Mouse (Mus musculus) CD4-positive, CD25-positive, alpha-beta regulatory T cell (primary cell): ENCODE measurements around the gene Hsd17b1. TPM values are rescaled to one million over a fixed set of nuclear protein-coding genes. Genes with fewer than 3 reads are reported as not detected.

Source experiments
- polyA plus RNA-seq: library from polyadenylated mRNA; unstranded; fragments of 100-300 nt; shearing (Covaris generic); gene quantifications from one replicate; pipeline ENCODE4 v1.2.1, GENCODE M21; 2017

Gene Hsd17b1
- 0.74 TPM for polyA plus RNA-seq

GRCm38 (mm10) chr11:101078121-101078520, at the start of gene Hsd17b1:
Gene Hsd17b1 (plus strand): TSS chr11:101078411.

DNA sequence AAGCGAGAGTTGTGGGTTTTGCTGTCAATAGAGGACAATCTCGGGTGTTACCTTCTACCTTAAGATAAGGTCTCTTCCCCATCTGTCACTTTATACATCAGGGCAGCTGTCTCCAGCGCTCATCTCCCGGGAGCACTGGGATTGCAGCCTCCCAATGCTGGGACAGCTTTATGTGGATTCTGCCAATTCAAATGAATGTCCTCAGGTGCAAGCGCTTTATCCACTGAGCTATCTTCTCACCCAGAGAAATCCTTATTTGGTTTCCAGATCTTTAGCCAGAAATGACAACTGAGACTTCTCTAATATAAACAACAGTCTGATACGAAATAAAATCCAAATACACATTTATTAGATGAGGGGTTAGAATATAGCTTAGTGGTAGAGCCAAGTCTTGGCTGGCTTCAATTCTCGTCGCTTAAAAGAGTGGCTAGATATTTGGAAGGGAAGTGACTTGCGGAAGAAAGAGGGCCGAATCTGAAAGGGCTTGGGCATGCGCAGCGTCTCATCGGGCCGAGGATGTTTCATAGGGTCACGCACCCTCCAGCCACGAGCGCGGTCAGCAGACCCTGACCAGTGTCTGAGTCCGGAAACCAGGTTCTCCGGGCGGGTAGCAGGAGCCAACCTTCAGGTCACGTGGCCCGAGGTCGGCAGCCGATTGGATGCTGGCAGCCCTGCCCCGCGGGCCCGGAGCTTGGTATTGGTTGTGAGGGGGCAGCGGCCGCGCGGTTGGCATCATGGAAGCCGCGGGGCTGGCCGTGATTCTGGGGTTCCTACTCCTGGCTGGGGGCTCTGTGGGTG, 8.6 kb upstream of the Hsd17b1 start, which contains the start of gene Naglu:
Naglu (plus strand) TSS at position 622 of the 798 bp plus-strand sequence.

GRCm38 (mm10) chr11:101082208-101083082, 4.2 kb downstream of the Hsd17b1 start, which contains the start of gene Coasy:
Gene Coasy (plus strand): TSS chr11:101082565.

GRCm38 (mm10) chr11:101086756-101087681, 8.8 kb downstream of the Hsd17b1 start, which contains the start of gene Mlx:
Gene Mlx (plus strand): TSS chr11:101087277.

GRCm38 (mm10) chr11:101095314-101096024, 17.3 kb downstream of the Hsd17b1 start, which contains the start of gene Psmc3ip:
Gene Psmc3ip (minus strand): TSS chr11:101095436.

GRCm38 (mm10) chr11:101119761-101120544, 41.7 kb downstream of the Hsd17b1 start, which contains the start of the genes Retreg3 and Tubg1:
Gene Retreg3 (minus strand): TSS chr11:101119893.
Gene Tubg1 (plus strand): TSS chr11:101119938.

Other genes with a start within 250 kb of the Hsd17b1 start
- gene Stat5b, start 227.7 kb upstream of the Hsd17b1 start, polyA plus RNA-seq, result 186 TPM
- gene Stat5a, start 219.1 kb upstream of the Hsd17b1 start, polyA plus RNA-seq, result 108 TPM
- 233 TPM for gene Stat3, start 138.9 kb upstream of the Hsd17b1 start, polyA plus RNA-seq
- gene Cavin1, start 107.5 kb upstream of the Hsd17b1 start, polyA plus RNA-seq, result 0.53 TPM
- 15.1 TPM for gene Atp6v0a1, start 69.0 kb upstream of the Hsd17b1 start, polyA plus RNA-seq
- 35.3 TPM for gene Naglu, start 8.4 kb upstream of the Hsd17b1 start, polyA plus RNA-seq
- gene Coasy, start 4.2 kb downstream of the Hsd17b1 start, polyA plus RNA-seq, result 38.4 TPM
- 94.3 TPM for gene Mlx, start 8.9 kb downstream of the Hsd17b1 start, polyA plus RNA-seq
- 6.8 TPM for gene Psmc3ip, start 17.0 kb downstream of the Hsd17b1 start, polyA plus RNA-seq
- gene Retreg3, start 41.5 kb downstream of the Hsd17b1 start, polyA plus RNA-seq, result 80.5 TPM
- gene Tubg1, start 41.5 kb downstream of the Hsd17b1 start, polyA plus RNA-seq, result 40.0 TPM
- 2.2 TPM for gene Tubg2, start 77.5 kb downstream of the Hsd17b1 start, polyA plus RNA-seq
- 0.06 TPM for gene Cntnap1, start 92.1 kb downstream of the Hsd17b1 start, polyA plus RNA-seq
- gene Plekhh3, start 92.9 kb downstream of the Hsd17b1 start, polyA plus RNA-seq, result 0.25 TPM
- gene Ccr10, start 97.0 kb downstream of the Hsd17b1 start, polyA plus RNA-seq, result 2.5 TPM
- gene Ezh1, start 148.1 kb downstream of the Hsd17b1 start, polyA plus RNA-seq, result 71.6 TPM
- gene Ramp2, start 167.6 kb downstream of the Hsd17b1 start, polyA plus RNA-seq, result 0.41 TPM
- 158 TPM for gene Vps25, start 175.3 kb downstream of the Hsd17b1 start, polyA plus RNA-seq
- gene Wnk4, start 182.2 kb downstream of the Hsd17b1 start, polyA plus RNA-seq, result 5.8 TPM
- 0.54 TPM for gene Cntd1, start 200.6 kb downstream of the Hsd17b1 start, polyA plus RNA-seq
- 112 TPM for gene Coa3, start 200.7 kb downstream of the Hsd17b1 start, polyA plus RNA-seq
- 207 TPM for gene Becn1, start 223.9 kb downstream of the Hsd17b1 start, polyA plus RNA-seq
- gene Psme3, start 237.8 kb downstream of the Hsd17b1 start, polyA plus RNA-seq, result 186 TPM
- 3.6 TPM for gene Aoc2, start 246.7 kb downstream of the Hsd17b1 start, polyA plus RNA-seq